Mouse (Mus musculus) adipose tissue, adult 10 weeks (tissue): ENCODE measurements around the gene Olfr773. TPM values are rescaled to one million over a fixed set of nuclear protein-coding genes. Genes with fewer than 3 reads are reported as not detected.

Source experiments
- polyA plus RNA-seq: library from polyadenylated mRNA; stranded (reverse); fragments of 350-450 nt; fragmentation: Illumina TruSeq; extraction: RNeasy Lipid Tissue Mini Kit (QIAGEN cat#74804); gene quantifications from one replicate; pipeline ENCODE4 v1.2.3, GENCODE M21; 2014; ENCODE audit warnings: low read depth, low replicate concordance

The Olfr773 gene
- polyA plus RNA-seq, result not detected

GRCm38 (mm10) chr10:129187319-129187718, at the start of gene Olfr773:
Olfr773 (minus strand) TSS chr10:129187419.

GRCm38 (mm10) chr10:129235904-129236303, 48.7 kb upstream of the Olfr773 start, which contains the start of gene Olfr774:
Olfr774 (plus strand) TSS chr10:129236204.

GRCm38 (mm10) chr10:129177821-129178220, 9.4 kb downstream of the Olfr773 start, which contains the start of gene Olfr772:
Olfr772 (minus strand) TSS chr10:129177921.

GRCm38 (mm10) chr10:129164651-129165050, 22.6 kb downstream of the Olfr773 start, which contains the start of gene Olfr771:
Olfr771 (minus strand) TSS chr10:129164751.

GRCm38 (mm10) chr10:129138898-129139297, 48.3 kb downstream of the Olfr773 start, which contains the start of gene Olfr770:
Olfr770 (minus strand) TSS chr10:129138998.

Other genes starting within 250 kb of the Olfr773 start
- 4.7 TPM for gene Mettl7b, start 226.4 kb downstream of the Olfr773 start, polyA plus RNA-seq
- gene Olfr9, start 198.0 kb downstream of the Olfr773 start, polyA plus RNA-seq, result not detected
- not detected for gene Olfr763, start 176.6 kb downstream of the Olfr773 start, polyA plus RNA-seq
- not detected for gene Olfr764-ps1, start 147.5 kb downstream of the Olfr773 start, polyA plus RNA-seq
- gene Olfr765, start 137.4 kb downstream of the Olfr773 start, polyA plus RNA-seq, result not detected
- gene Olfr766-ps1, start 118.4 kb downstream of the Olfr773 start, polyA plus RNA-seq, result not detected
- gene Olfr767, start 104.5 kb downstream of the Olfr773 start, polyA plus RNA-seq, result not detected
- not detected for gene Olfr768, start 88.0 kb downstream of the Olfr773 start, polyA plus RNA-seq
- gene Olfr769, start 69.6 kb downstream of the Olfr773 start, polyA plus RNA-seq, result not detected
- not detected for gene Olfr770, start 48.4 kb downstream of the Olfr773 start, polyA plus RNA-seq
- gene Olfr771, start 22.7 kb downstream of the Olfr773 start, polyA plus RNA-seq, result not detected
- not detected for gene Olfr772, start 9.5 kb downstream of the Olfr773 start, polyA plus RNA-seq
- gene Olfr774, start 48.8 kb upstream of the Olfr773 start, polyA plus RNA-seq, result not detected
- gene Olfr775, start 61.0 kb upstream of the Olfr773 start, polyA plus RNA-seq, result not detected
- gene Olfr776, start 71.7 kb upstream of the Olfr773 start, polyA plus RNA-seq, result not detected
- gene Olfr777, start 84.1 kb upstream of the Olfr773 start, polyA plus RNA-seq, result not detected
- not detected for gene Olfr780, start 130.7 kb upstream of the Olfr773 start, polyA plus RNA-seq
- not detected for gene Olfr781, start 141.4 kb upstream of the Olfr773 start, polyA plus RNA-seq
- not detected for gene Olfr782, start 161.4 kb upstream of the Olfr773 start, polyA plus RNA-seq
- not detected for gene Olfr784, start 196.7 kb upstream of the Olfr773 start, polyA plus RNA-seq
- gene Olfr785, start 218.0 kb upstream of the Olfr773 start, polyA plus RNA-seq, result not detected
- gene Olfr786, start 239.9 kb upstream of the Olfr773 start, polyA plus RNA-seq, result not detected